Mouse (Mus musculus) CH12.LX (cell line): Measurements from ENCODE around the gene Strn. TPM values are rescaled to one million over a fixed set of nuclear protein-coding genes. Genes with fewer than 3 reads are reported as not detected.

Experiments used
- DNase-seq: peaks from one replicate; pipeline ENCODE4 v3.0.0-alpha.2; 2013; ENCODE audit errors: extremely low read depth
- H3K27ac ChIP-seq: 2 replicates; pipeline ENCODE4 v1.5.1; 2012; ENCODE audit warnings: low read depth, mild to moderate bottlenecking, control low read depth, moderate library complexity; ENCODE audit not compliant: insufficient read depth
- H3K27me3 ChIP-seq: replicated peaks from 2 replicates; pipeline ENCODE3; 2012; ENCODE audit warnings: inconsistent platforms
- H3K36me3 ChIP-seq, 2 experiments: replicated peaks in 1 of 2; 2 replicates each; pipeline versions ENCODE3 to v1.6.1; 2012; ENCODE audit warnings: inconsistent platforms in 1 of 2, low read length in 1 of 2, mild to moderate bottlenecking in 1 of 2, mixed read lengths in 1 of 2, moderate library complexity in 1 of 2; ENCODE audit not compliant: control insufficient read depth in 1 of 2, insufficient read depth in 1 of 2
- H3K4me1 ChIP-seq, 2 experiments: 2 replicates each; pipeline ENCODE4 v1.6.1; 2012; ENCODE audit warnings: inconsistent platforms in 1 of 2, moderate library complexity in 1 of 2; ENCODE audit not compliant: insufficient read depth in 2 of 2, control insufficient read depth in 1 of 2
- H3K4me2 ChIP-seq: 2 replicates; pipeline ENCODE4 v1.6.1; 2012; ENCODE audit warnings: low read depth, mild to moderate bottlenecking, control low read depth; ENCODE audit not compliant: poor library complexity, insufficient read depth, severe bottlenecking
- H3K4me3 ChIP-seq, 3 experiments: fragments of 150-350 bp in 1 of 3; sonication (generic) in 1 of 3; replicated peaks in 1 of 3; 2 replicates each; pipeline versions ENCODE3 to v1.5.1; 2011 to 2012; ENCODE audit warnings: low read depth in 2 of 3, low read length in 2 of 3, mild to moderate bottlenecking in 2 of 3, moderate library complexity in 2 of 3, control low read depth in 1 of 3, improper control_type of control experiment in 1 of 3, inconsistent platforms in 1 of 3, mixed read lengths in 1 of 3; ENCODE audit not compliant: poor library complexity in 1 of 3
- H3K79me2 ChIP-seq: replicated peaks from 2 replicates; pipeline ENCODE4 v1.6.1; 2012; ENCODE audit warnings: mild to moderate bottlenecking, moderate library complexity; ENCODE audit not compliant: control insufficient read depth, poor library complexity, insufficient read depth, severe bottlenecking; ENCODE audit errors: extremely low read depth
- H3K9ac ChIP-seq: 2 replicates; pipeline ENCODE4 v1.6.1; 2012; ENCODE audit warnings: low read depth, mild to moderate bottlenecking, control low read depth, moderate library complexity; ENCODE audit not compliant: insufficient read depth
- H3K9me3 ChIP-seq: replicated peaks from 2 replicates; pipeline ENCODE3; 2012; ENCODE audit warnings: low read length, inconsistent platforms, mixed read lengths
- BHLHE40 ChIP-seq: IDR thresholded peaks from 2 replicates; pipeline ENCODE4 v1.6.1; 2011; ENCODE audit warnings: mild to moderate bottlenecking, low read depth, low read length, improper control_type of control experiment
- CHD1 ChIP-seq: IDR thresholded peaks from 2 replicates; pipeline ENCODE4 v1.6.1; 2012; ENCODE audit warnings: low read depth, low read length, improper control_type of control experiment, inconsistent platforms
- CHD2 ChIP-seq: IDR thresholded peaks from 2 replicates; pipeline ENCODE4 v1.6.1; 2011; ENCODE audit warnings: low read length, improper control_type of control experiment
- CTCF ChIP-seq, 2 experiments: IDR thresholded peaks in 1 of 2; conservative IDR thresholded peaks in 1 of 2; 2 replicates each; pipeline ENCODE4 v1.5.1; 2011 to 2012; ENCODE audit warnings: low read depth in 2 of 2, low read length in 2 of 2, improper control_type of control experiment in 1 of 2, inconsistent platforms in 1 of 2, mild to moderate bottlenecking in 1 of 2, moderate library complexity in 1 of 2
- E2F4 ChIP-seq: IDR thresholded peaks from 2 replicates; pipeline ENCODE4 v1.6.1; 2011; ENCODE audit warnings: low read depth, low read length, improper control_type of control experiment; ENCODE audit not compliant: insufficient replicate concordance
- EP300 ChIP-seq: IDR thresholded peaks from 2 replicates; pipeline ENCODE4 v1.6.1; 2011; ENCODE audit warnings: low read length, improper control_type of control experiment
- GABPA ChIP-seq: IDR thresholded peaks from 2 replicates; pipeline ENCODE4 v1.6.1; 2012; ENCODE audit warnings: low read depth, low read length, improper control_type of control experiment, inconsistent platforms; ENCODE audit not compliant: insufficient replicate concordance
- HCFC1 ChIP-seq: IDR thresholded peaks from 2 replicates; pipeline ENCODE4 v1.6.1; 2012; ENCODE audit warnings: low read depth, mild to moderate bottlenecking, inconsistent platforms, low read length, improper control_type of control experiment
- IRF4 ChIP-seq: IDR thresholded peaks from 2 replicates; pipeline ENCODE4 v1.6.1; 2014; ENCODE audit warnings: low read depth, mild to moderate bottlenecking, inconsistent platforms, low read length, improper control_type of control experiment
- JUN ChIP-seq: IDR thresholded peaks from 2 replicates; pipeline ENCODE4 v1.6.1; 2011; ENCODE audit warnings: low read depth, mild to moderate bottlenecking, low read length, improper control_type of control experiment, moderate library complexity; ENCODE audit not compliant: insufficient read depth
- JUND ChIP-seq: conservative IDR thresholded peaks from 2 replicates; pipeline ENCODE4 v1.6.1; 2011; ENCODE audit warnings: low read depth, low read length, improper control_type of control experiment
- MAFK ChIP-seq: IDR thresholded peaks from 2 replicates; pipeline ENCODE4 v1.6.1; 2011; ENCODE audit warnings: low read length, improper control_type of control experiment; ENCODE audit not compliant: insufficient replicate concordance
- MAX ChIP-seq: IDR thresholded peaks from 2 replicates; pipeline ENCODE4 v1.6.1; 2011; ENCODE audit warnings: low read length, improper control_type of control experiment
- MAZ ChIP-seq: IDR thresholded peaks from 2 replicates; pipeline ENCODE4 v1.6.1; 2012; ENCODE audit warnings: low read depth, mild to moderate bottlenecking, inconsistent platforms, low read length, improper control_type of control experiment, moderate library complexity
- MEF2A ChIP-seq: IDR thresholded peaks from 2 replicates; pipeline ENCODE4 v1.6.1; 2014; ENCODE audit warnings: low read depth, mild to moderate bottlenecking, inconsistent platforms, low read length, improper control_type of control experiment, borderline replicate concordance
- MXI1 ChIP-seq: IDR thresholded peaks from 2 replicates; pipeline ENCODE4 v1.6.1; 2011; ENCODE audit warnings: mild to moderate bottlenecking, low read depth, low read length, improper control_type of control experiment
- PAX5 ChIP-seq: IDR thresholded peaks from 2 replicates; pipeline ENCODE4 v1.6.1; 2012; ENCODE audit warnings: low read length, inconsistent platforms, mixed read lengths
- POLR2A ChIP-seq: IDR thresholded peaks from 2 replicates; pipeline ENCODE4 v1.6.1; 2011; ENCODE audit warnings: low read depth, mild to moderate bottlenecking, improper control_type of control experiment, low read length
- RAD21 ChIP-seq: IDR thresholded peaks from 2 replicates; pipeline ENCODE4 v1.6.1; 2011; ENCODE audit warnings: low read depth, mild to moderate bottlenecking, low read length, improper control_type of control experiment, moderate library complexity
- RCOR1 ChIP-seq: conservative IDR thresholded peaks from 2 replicates; pipeline ENCODE4 v1.6.1; 2012; ENCODE audit warnings: low read depth, mild to moderate bottlenecking, inconsistent platforms, low read length, improper control_type of control experiment
- SIN3A ChIP-seq: IDR thresholded peaks from 2 replicates; pipeline ENCODE4 v1.6.1; 2012; ENCODE audit warnings: low read length, improper control_type of control experiment, inconsistent platforms
- SMC3 ChIP-seq: IDR thresholded peaks from 2 replicates; pipeline ENCODE4 v1.6.1; 2011; ENCODE audit warnings: low read depth, low read length, improper control_type of control experiment
- TCF12 ChIP-seq: IDR thresholded peaks from 2 replicates; pipeline ENCODE4 v1.6.1; 2014; ENCODE audit warnings: low read depth, mild to moderate bottlenecking, inconsistent platforms, low read length, improper control_type of control experiment
- UBTF ChIP-seq: IDR thresholded peaks from 2 replicates; pipeline ENCODE4 v1.6.1; 2012; ENCODE audit warnings: low read depth, mild to moderate bottlenecking, inconsistent platforms, low read length, improper control_type of control experiment, moderate library complexity
- USF1 ChIP-seq: IDR thresholded peaks from 2 replicates; pipeline ENCODE4 v1.6.1; 2014; ENCODE audit warnings: low read depth, mild to moderate bottlenecking, inconsistent platforms, low read length, improper control_type of control experiment
- ZMIZ1 ChIP-seq: IDR thresholded peaks from 2 replicates; pipeline ENCODE4 v1.6.1; 2012; ENCODE audit warnings: low read depth, mild to moderate bottlenecking, inconsistent platforms, low read length, improper control_type of control experiment
- ZNF384 ChIP-seq: IDR thresholded peaks from 2 replicates; pipeline ENCODE4 v1.6.1; 2012; ENCODE audit warnings: low read depth, low read length, improper control_type of control experiment, inconsistent platforms
- dilution Hi-C: fragments of 300-500 bp; cut with MboI; formaldehyde crosslinking; loops from 2 replicates; pipeline ENCODE4 v1.14.3; 2020; ENCODE audit warnings: low sequenced_read_pairs; ENCODE audit not compliant: extremely low pct_unique_long_range_greater_than_20kb, extremely low pct_ligation_motif_present
- in situ Hi-C: fragments of 300-500 bp; cut with MboI; formaldehyde crosslinking; loops from 3 replicates; pipeline ENCODE4 v1.14.3; 2019; ENCODE audit warnings: low sequenced_read_pairs, low pct_ligation_motif_present, low pct_unique_long_range_greater_than_20kb, mixed read lengths
- polyA plus RNA-seq: library from polyadenylated mRNA; unstranded; fragments of >175 nt; gene quantifications from 2 replicates; pipeline ENCODE4 v1.2.1, GENCODE M21; 2012; ENCODE audit warnings: low read depth; ENCODE audit not compliant: insufficient read length
- total RNA-seq, 2 experiments: library from RNA; depleted of rRNA; stranded (reverse); fragments of 300-350 nt in 1 of 2; fragments of >200 nt in 1 of 2; gene quantifications; 2 replicates each; pipeline ENCODE4 v1.2.3; 2012 to 2014

Gene Strn
- total and polyA plus RNA-seq, 3 experiments = 9.9 to 14.3 (median 12.3) TPM

DNA sequence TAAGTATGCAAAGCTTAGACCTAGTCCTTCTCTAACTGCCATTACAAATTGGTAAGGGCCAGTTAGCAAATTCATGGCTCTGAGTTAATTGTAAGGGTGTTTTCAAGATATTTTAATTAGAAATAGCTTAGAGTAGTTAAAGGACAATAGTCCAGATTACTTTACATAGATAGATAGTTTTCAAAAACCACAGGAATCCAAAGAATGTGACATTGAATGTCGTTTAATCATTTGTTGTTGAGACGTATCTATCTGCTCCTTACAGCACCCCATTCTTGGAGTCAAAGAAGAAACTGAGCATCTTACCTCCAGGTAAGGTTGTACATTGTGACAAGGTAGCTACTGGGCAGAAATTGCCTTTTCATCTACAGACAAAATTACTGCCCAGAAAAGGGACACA, 26.7 kb downstream of the Strn start:
- dilution Hi-C loops = no loop called here

DNA sequence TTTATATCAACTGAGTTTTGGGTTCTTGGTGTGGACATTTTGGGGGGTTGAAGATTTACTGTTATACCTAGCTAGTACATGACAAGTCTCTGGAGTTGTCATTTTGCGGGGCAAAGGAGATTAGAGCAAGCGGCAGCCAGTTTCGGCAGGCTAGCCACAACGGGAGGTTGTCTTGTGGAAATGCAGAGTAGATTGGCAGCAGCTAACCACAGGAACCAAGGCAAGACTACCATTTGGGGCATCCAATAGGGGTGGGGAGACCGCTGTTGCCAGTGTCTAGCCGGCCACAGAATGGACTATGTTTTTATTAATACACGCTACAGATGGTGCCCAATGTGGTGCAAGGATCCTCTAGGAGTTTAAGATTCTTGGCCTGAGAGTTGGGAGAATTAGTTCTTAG, 28.6 kb downstream of the Strn start:
- 0 out of 2 replicates have a peak, but pooled peaks cover 3% of the 10 kb centered on the region for H3K79me2 ChIP-seq
- H3K9ac ChIP-seq = no peak overlapping the region
- dilution Hi-C loops = no loop called here
- H3K9me3 ChIP-seq = peaks cover 3% of the 10 kb centered on the region
- TF ChIP-seq MEF2A = no peak
- no peak for TF ChIP-seq CHD1
- TF ChIP-seq BHLHE40 = no peak
- TF ChIP-seq EP300 = no peak
- TF ChIP-seq RAD21 = no peak
- no peak for TF ChIP-seq JUND
- TF ChIP-seq E2F4 = no peak
- no peak for TF ChIP-seq IRF4
- no peak for TF ChIP-seq UBTF
- no peak for TF ChIP-seq SMC3
- TF ChIP-seq MAZ = no peak
- no peak for TF ChIP-seq MAFK
- TF ChIP-seq POLR2A = no peak
- TF ChIP-seq MXI1 = no peak
- no peak for TF ChIP-seq CTCF (conservative IDR thresholded peaks at IDR 0.05 in 1 of 2, IDR thresholded peaks at IDR 0.05 in 1 of 2; ENCODE audit: low read depth in 2 of 2, low read length in 2 of 2)
- no peak for TF ChIP-seq MAX
- TF ChIP-seq RCOR1 = no peak
- no peak for TF ChIP-seq JUN
- H3K4me2 ChIP-seq = no peak overlapping the region
- no peak overlapping the region for H3K4me3 ChIP-seq
- no peak overlapping the region for H3K27ac ChIP-seq
- DNase-seq = no peak
- in situ Hi-C loops = no loop called here
- no peaks in the 10 kb centered on the region for H3K27me3 ChIP-seq
- peaks cover 0 to 20% of the 10 kb centered on the region in 2 experiments for H3K36me3 ChIP-seq
- H3K4me1 ChIP-seq = peaks cover 0 to 6% of the 10 kb centered on the region in 2 experiments; a peak in 1 of 4 replicates

More for the DNA sequence above, 26.7 kb downstream of the Strn start:
- peaks cover 0 to 12% of the 10 kb centered on the region in 2 experiments for H3K36me3 ChIP-seq
- TF ChIP-seq SIN3A (no peak), PAX5 (no peak), USF1 (no peak), SMC3 (no peak), CHD2 (no peak), HCFC1 (no peak), MAZ (no peak), CHD1 (no peak), ZNF384 (no peak), GABPA (no peak), ZMIZ1 (no peak), TCF12 (no peak), POLR2A (no peak), RAD21 (no peak), EP300 (no peak)
- TF ChIP-seq, all 38 proteins: peak for 0
- peaks cover 0 to 16% of the 10 kb centered on the region in 2 experiments; a peak in 2 of 4 replicates for H3K4me1 ChIP-seq
- in situ Hi-C loops = no loop called here
- no peak overlapping the region for H3K4me3 ChIP-seq
- DNase-seq = no peak
- no peak overlapping the region for H3K27ac ChIP-seq
- no peak overlapping the region for H3K4me2 ChIP-seq
- H3K9me3 ChIP-seq = peaks cover 3% of the 10 kb centered on the region
- no peaks in the 10 kb centered on the region for H3K79me2 ChIP-seq
- no peak overlapping the region for H3K9ac ChIP-seq
- no peaks in the 10 kb centered on the region for H3K27me3 ChIP-seq
